Mouse (Mus musculus): ENCODE data around the gene Bicc1. TPM values are rescaled to one million over a fixed set of nuclear protein-coding genes. Genes with fewer than 3 reads are reported as not detected.

Gene Bicc1
- polyA plus RNA-seq, 1 experiment from 2014 or later = 24.2 TPM

DNA sequence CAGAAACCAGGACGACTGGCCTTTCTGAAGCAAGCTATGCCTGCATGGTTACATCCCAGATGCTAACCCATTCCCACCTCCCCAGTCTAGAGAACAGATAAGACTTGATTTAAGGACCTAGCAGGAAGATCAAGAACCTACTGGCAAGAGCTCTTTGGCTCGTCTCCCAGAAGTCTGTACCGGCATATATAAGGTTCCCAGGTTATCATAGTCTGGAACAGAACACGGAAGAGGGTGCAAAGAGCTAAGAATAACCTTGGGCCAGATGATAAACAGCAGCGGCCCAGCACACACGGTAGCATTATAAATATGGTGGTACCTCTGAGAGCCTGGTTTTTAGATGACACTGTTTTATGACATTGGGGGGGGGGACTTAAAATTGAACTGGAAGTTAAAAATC, 217.9 kb downstream of the Bicc1 start:
- DNase-seq (ENCODE audit: low spot score) (no peak), ATAC-seq (replicated peaks; ENCODE audit: low FRiP score, low TSS enrichment, low read depth) (no peak)
- H3K36me3 ChIP-seq (ENCODE audit: control insufficient read depth, insufficient read depth, low read length) = peaks cover 17% of the 10 kb centered on the region; the same call in 1 of the 2 replicates
- 70% methylated on average over 6 of the region's 6 CpGs for WGBS
- no peaks in the 10 kb centered on the region for H3K4me1 ChIP-seq (replicated peaks; ENCODE audit: control insufficient read depth, insufficient read depth, low read length)
- H3K9me3 ChIP-seq (ENCODE audit: control insufficient read depth, low read length) = no peaks in the 10 kb centered on the region
- H3K27me3 ChIP-seq (replicated peaks; ENCODE audit: control insufficient read depth, insufficient read depth, low read length) = no peaks in the 10 kb centered on the region
- H3K4me2 ChIP-seq (ENCODE audit: low read length) = no peak overlapping the region
- no peak overlapping the region for H3K9ac ChIP-seq (ENCODE audit: low read length)
- no peak overlapping the region for H3K4me3 ChIP-seq (ENCODE audit: low read depth, low read length)
- H3K27ac ChIP-seq (ENCODE audit: low read depth) = no peak overlapping the region

DNA sequence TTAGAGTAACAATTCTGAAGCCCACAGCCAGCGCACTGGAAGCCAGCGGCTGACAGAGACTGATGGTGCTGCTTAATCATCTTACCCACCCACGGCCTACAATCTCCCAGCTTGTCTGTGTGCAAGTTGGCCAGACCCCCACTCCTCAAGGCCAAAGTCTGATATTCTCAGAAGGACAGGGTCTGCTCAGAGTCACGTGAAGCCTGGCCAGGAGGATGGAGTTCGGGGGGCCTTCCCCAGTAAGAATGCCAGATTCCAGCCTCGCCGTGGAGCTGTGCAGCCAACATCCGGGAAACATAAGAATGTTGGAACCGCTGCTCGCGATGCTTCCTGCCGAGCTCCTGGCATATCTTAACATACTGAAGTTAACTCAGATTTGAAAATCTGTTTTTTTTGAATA, 219.7 kb downstream of the Bicc1 start:
- DNase-seq (ENCODE audit: low spot score) (no peak), ATAC-seq (replicated peaks; ENCODE audit: low FRiP score, low TSS enrichment, low read depth) (no peak)
- Histone ChIP-seq H3K27ac (ENCODE audit: low read depth) (no peak overlapping the region), H3K4me2 (ENCODE audit: low read length) (no peak overlapping the region), H3K36me3 (ENCODE audit: control insufficient read depth, insufficient read depth, low read length) (peaks cover 30% of the 10 kb centered on the region), H3K4me3 (ENCODE audit: low read depth, low read length) (no peak overlapping the region), H3K9ac (ENCODE audit: low read length) (no peak overlapping the region), H3K27me3 (replicated peaks; ENCODE audit: control insufficient read depth, insufficient read depth, low read length) (no peaks in the 10 kb centered on the region), H3K9me3 (ENCODE audit: control insufficient read depth, low read length) (no peaks in the 10 kb centered on the region), H3K4me1 (replicated peaks; ENCODE audit: control insufficient read depth, insufficient read depth, low read length) (no peaks in the 10 kb centered on the region)
- 55% methylated on average over 12 of the region's 12 CpGs for WGBS

GRCm38 (mm10) chr10:70937450-70937849, 222.1 kb downstream of the Bicc1 start:
- WGBS = 88% methylated on average over 6 of the region's 6 CpGs
- no peak overlapping the region for H3K4me2 ChIP-seq (ENCODE audit: low read length)
- no peaks in the 10 kb centered on the region for H3K9me3 ChIP-seq (ENCODE audit: control insufficient read depth, low read length)
- DNase-seq (ENCODE audit: low spot score) = no peak
- H3K36me3 ChIP-seq (ENCODE audit: control insufficient read depth, insufficient read depth, low read length) = peaks cover 25% of the 10 kb centered on the region
- no peaks in the 10 kb centered on the region for H3K27me3 ChIP-seq (replicated peaks; ENCODE audit: control insufficient read depth, insufficient read depth, low read length)
- no peaks in the 10 kb centered on the region for H3K4me1 ChIP-seq (replicated peaks; ENCODE audit: control insufficient read depth, insufficient read depth, low read length)
- H3K27ac ChIP-seq (ENCODE audit: low read depth) = no peak overlapping the region
- H3K4me3 ChIP-seq (ENCODE audit: low read depth, low read length) = no peak overlapping the region
- no peak overlapping the region for H3K9ac ChIP-seq (ENCODE audit: low read length)
- no peak for ATAC-seq (replicated peaks; ENCODE audit: low FRiP score, low TSS enrichment, low read depth)

DNA sequence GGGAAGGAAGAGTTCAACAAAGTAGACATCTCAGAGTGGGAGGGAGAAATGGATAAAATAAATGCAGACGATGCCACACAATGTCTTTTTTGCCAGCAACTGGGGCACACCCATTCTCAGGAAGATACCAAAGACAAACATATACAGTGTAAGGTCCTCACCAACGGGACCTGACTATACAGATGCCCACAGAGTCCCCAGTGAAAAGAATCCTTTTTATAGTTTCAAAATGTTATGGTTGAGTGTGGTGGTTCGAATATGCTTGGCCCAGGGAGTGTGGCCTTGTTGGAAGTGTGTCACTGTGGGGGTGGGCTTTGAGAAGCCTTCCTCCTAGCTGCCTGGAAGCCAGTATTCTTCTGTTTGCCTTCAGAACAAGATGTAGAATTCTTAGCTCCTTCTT, 223.5 kb downstream of the Bicc1 start:
- no peak overlapping the region for H3K9ac ChIP-seq (ENCODE audit: low read length)
- WGBS = 90% methylated on average over 3 of the region's 3 CpGs

DNA sequence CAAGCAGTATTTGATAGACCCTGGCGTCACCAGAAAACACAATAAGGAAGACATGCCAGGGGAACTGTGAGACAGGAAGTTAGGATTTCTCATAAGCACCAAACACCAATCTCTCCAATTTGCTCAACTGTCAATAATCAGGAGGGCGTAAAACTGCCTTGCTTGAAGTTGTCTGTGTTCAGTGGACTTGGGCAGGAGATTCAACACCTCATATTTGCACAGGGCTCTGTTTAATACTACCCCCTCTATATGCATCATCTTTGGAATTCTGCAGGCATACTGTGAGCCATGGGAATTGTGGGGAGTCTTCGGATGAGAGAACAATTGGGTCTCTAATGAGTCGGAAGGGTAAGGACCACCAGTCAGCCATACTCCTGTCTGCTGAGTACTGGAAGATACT, 233.4 kb downstream of the Bicc1 start:
- Histone ChIP-seq H3K27ac (ENCODE audit: low read depth) (no peak overlapping the region), H3K4me1 (replicated peaks; ENCODE audit: control insufficient read depth, insufficient read depth, low read length) (no peaks in the 10 kb centered on the region), H3K9me3 (ENCODE audit: control insufficient read depth, low read length) (no peaks in the 10 kb centered on the region), H3K9ac (ENCODE audit: low read length) (no peak overlapping the region), H3K27me3 (replicated peaks; ENCODE audit: control insufficient read depth, insufficient read depth, low read length) (no peaks in the 10 kb centered on the region), H3K4me2 (ENCODE audit: low read length) (no peak overlapping the region), H3K4me3 (ENCODE audit: low read depth, low read length) (no peak overlapping the region), H3K36me3 (ENCODE audit: control insufficient read depth, insufficient read depth, low read length) (peaks cover 17% of the 10 kb centered on the region; the same call in 1 of the 2 replicates)
- ATAC-seq (replicated peaks; ENCODE audit: low FRiP score, low TSS enrichment, low read depth) = no peak
- 88% methylated on average over 4 of the region's 4 CpGs for WGBS
- DNase-seq (ENCODE audit: low spot score) = peak; percentile 2

More for the DNA sequence above, 223.5 kb downstream of the Bicc1 start:
- Histone ChIP-seq H3K4me2 (ENCODE audit: low read length) (no peak overlapping the region), H3K27me3 (replicated peaks; ENCODE audit: control insufficient read depth, insufficient read depth, low read length) (no peaks in the 10 kb centered on the region), H3K4me1 (replicated peaks; ENCODE audit: control insufficient read depth, insufficient read depth, low read length) (no peaks in the 10 kb centered on the region), H3K36me3 (ENCODE audit: control insufficient read depth, insufficient read depth, low read length) (peaks cover 29% of the 10 kb centered on the region), H3K9me3 (ENCODE audit: control insufficient read depth, low read length) (no peaks in the 10 kb centered on the region), H3K4me3 (ENCODE audit: low read depth, low read length) (no peak overlapping the region), H3K27ac (ENCODE audit: low read depth) (no peak overlapping the region)
- ATAC-seq (replicated peaks; ENCODE audit: low FRiP score, low TSS enrichment, low read depth) = no peak
- no peak for DNase-seq (ENCODE audit: low spot score)

GRCm38 (mm10) chr10:70924348-70924747, 235.2 kb downstream of the Bicc1 start:
- H3K4me2 ChIP-seq (ENCODE audit: low read length) = no peak overlapping the region
- H3K9me3 ChIP-seq (ENCODE audit: control insufficient read depth, low read length) = no peaks in the 10 kb centered on the region
- no peaks in the 10 kb centered on the region for H3K4me1 ChIP-seq (replicated peaks; ENCODE audit: control insufficient read depth, insufficient read depth, low read length)
- H3K36me3 ChIP-seq (ENCODE audit: control insufficient read depth, insufficient read depth, low read length) = 0 out of 2 replicates have a peak, but pooled peaks cover 6% of the 10 kb centered on the region
- H3K9ac ChIP-seq (ENCODE audit: low read length) = no peak overlapping the region
- no peak overlapping the region for H3K4me3 ChIP-seq (ENCODE audit: low read depth, low read length)
- ATAC-seq (replicated peaks; ENCODE audit: low FRiP score, low TSS enrichment, low read depth) (no peak), DNase-seq (ENCODE audit: low spot score) (no peak)
- no peak overlapping the region for H3K27ac ChIP-seq (ENCODE audit: low read depth)
- WGBS = 75% methylated on average over 3 of the region's 3 CpGs
- H3K27me3 ChIP-seq (replicated peaks; ENCODE audit: control insufficient read depth, insufficient read depth, low read length) = no peaks in the 10 kb centered on the region

DNA sequence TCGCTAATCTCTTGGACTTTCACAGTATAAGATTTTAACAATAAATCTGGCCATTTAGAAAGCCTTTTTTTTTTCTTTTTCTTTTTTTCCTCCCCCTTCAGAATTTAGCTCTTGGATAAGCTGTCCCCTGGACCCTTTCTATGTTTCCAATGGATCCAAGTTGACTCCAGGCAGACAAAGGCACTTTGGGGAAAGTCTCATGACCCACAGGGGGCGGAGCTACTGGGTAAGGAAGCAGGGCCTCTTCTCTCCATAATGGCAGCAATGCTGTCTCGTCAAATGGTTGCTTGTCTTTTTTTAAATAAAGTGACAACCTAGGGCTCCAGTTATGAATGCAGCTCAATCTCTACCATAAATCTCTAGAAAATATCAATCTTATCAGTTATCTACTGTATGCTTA, 235.6 kb downstream of the Bicc1 start:
- no peak for DNase-seq (ENCODE audit: low spot score)
- ATAC-seq (replicated peaks; ENCODE audit: low FRiP score, low TSS enrichment, low read depth) = no peak
- WGBS = 91% methylated on average over 3 of the region's 3 CpGs

DNA sequence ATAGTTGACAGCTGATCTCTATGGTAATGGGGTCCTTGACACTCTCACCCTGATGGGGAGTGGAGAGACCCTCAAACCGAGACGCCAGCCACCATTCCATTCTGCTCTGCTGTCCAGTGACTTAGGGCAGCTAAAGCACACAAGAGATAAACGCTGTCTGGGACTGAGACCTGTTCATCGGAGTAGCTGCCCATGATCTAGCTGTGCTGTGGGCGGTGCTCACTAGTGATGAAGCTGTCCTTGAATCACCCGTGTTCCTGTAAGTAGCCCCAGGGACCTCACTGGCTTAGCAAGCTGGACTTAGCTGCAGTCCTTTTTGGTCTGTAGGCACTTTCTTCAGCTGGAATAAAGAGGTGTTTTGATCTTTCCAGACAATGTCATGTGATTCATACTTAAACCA, 238.0 kb downstream of the Bicc1 start:
- H3K9me3 ChIP-seq (ENCODE audit: control insufficient read depth, low read length) = no peaks in the 10 kb centered on the region
- H3K4me1 ChIP-seq (replicated peaks; ENCODE audit: control insufficient read depth, insufficient read depth, low read length) = no peaks in the 10 kb centered on the region
- no peak overlapping the region for H3K27ac ChIP-seq (ENCODE audit: low read depth)
- ATAC-seq (replicated peaks; ENCODE audit: low FRiP score, low TSS enrichment, low read depth) (no peak), DNase-seq (ENCODE audit: low spot score) (peak; percentile 23)
- WGBS = 88% methylated on average over 6 of the region's 6 CpGs
- no peaks in the 10 kb centered on the region for H3K27me3 ChIP-seq (replicated peaks; ENCODE audit: control insufficient read depth, insufficient read depth, low read length)
- no peak overlapping the region for H3K9ac ChIP-seq (ENCODE audit: low read length)
- no peak overlapping the region for H3K4me2 ChIP-seq (ENCODE audit: low read length)
- H3K36me3 ChIP-seq (ENCODE audit: control insufficient read depth, insufficient read depth, low read length) = 0 out of 2 replicates have a peak, but pooled peaks cover 6% of the 10 kb centered on the region
- no peak overlapping the region for H3K4me3 ChIP-seq (ENCODE audit: low read depth, low read length)

More for the DNA sequence above, 235.6 kb downstream of the Bicc1 start:
- H3K4me2 ChIP-seq (ENCODE audit: low read length) = no peak overlapping the region
- H3K4me1 ChIP-seq (replicated peaks; ENCODE audit: control insufficient read depth, insufficient read depth, low read length) = no peaks in the 10 kb centered on the region
- H3K27me3 ChIP-seq (replicated peaks; ENCODE audit: control insufficient read depth, insufficient read depth, low read length) = no peaks in the 10 kb centered on the region
- no peak overlapping the region for H3K4me3 ChIP-seq (ENCODE audit: low read depth, low read length)
- H3K9me3 ChIP-seq (ENCODE audit: control insufficient read depth, low read length) = no peaks in the 10 kb centered on the region
- H3K27ac ChIP-seq (ENCODE audit: low read depth) = no peak overlapping the region
- 0 out of 2 replicates have a peak, but pooled peaks cover 6% of the 10 kb centered on the region for H3K36me3 ChIP-seq (ENCODE audit: control insufficient read depth, insufficient read depth, low read length)
- no peak overlapping the region for H3K9ac ChIP-seq (ENCODE audit: low read length)

- no peak overlapping the region for H3K9ac ChIP-seq (ENCODE audit: low read length)
- H3K4me3 ChIP-seq (ENCODE audit: low read depth, low read length) = no peak overlapping the region
- H3K27ac ChIP-seq (ENCODE audit: low read depth) = no peak overlapping the region
- no peak overlapping the region for H3K4me2 ChIP-seq (ENCODE audit: low read length)
- peak; percentile 9 for DNase-seq (ENCODE audit: low spot score)
- no peaks in the 10 kb centered on the region for H3K4me1 ChIP-seq (replicated peaks; ENCODE audit: control insufficient read depth, insufficient read depth, low read length)
- WGBS = 44% methylated on average over 1 of the region's 1 CpGs
- no peaks in the 10 kb centered on the region for H3K27me3 ChIP-seq (replicated peaks; ENCODE audit: control insufficient read depth, insufficient read depth, low read length)
- H3K9me3 ChIP-seq (ENCODE audit: control insufficient read depth, low read length) = no peaks in the 10 kb centered on the region
- H3K36me3 ChIP-seq (ENCODE audit: control insufficient read depth, insufficient read depth, low read length) = 0 out of 2 replicates have a peak, but pooled peaks cover 6% of the 10 kb centered on the region
- no peak for ATAC-seq (replicated peaks; ENCODE audit: low FRiP score, low TSS enrichment, low read depth)
Observed at GRCm38 (mm10) chr10:70919851-70920250, 239.6 kb downstream of the Bicc1 start.
